Mouse (Mus musculus) cerebellum, adult 11 months (tissue): Measurements from ENCODE around the gene BC034090.
"Not testable (repeated sequence)": the region's sequence is repeated elsewhere in the genome, so short reads cannot be mapped to it uniquely, and the experiment has no call there.

ENCODE experiments used
- DNase-seq: peaks from one replicate; pipeline ENCODE4 v3.0.0; 2022

The BC034090 gene

DNA sequence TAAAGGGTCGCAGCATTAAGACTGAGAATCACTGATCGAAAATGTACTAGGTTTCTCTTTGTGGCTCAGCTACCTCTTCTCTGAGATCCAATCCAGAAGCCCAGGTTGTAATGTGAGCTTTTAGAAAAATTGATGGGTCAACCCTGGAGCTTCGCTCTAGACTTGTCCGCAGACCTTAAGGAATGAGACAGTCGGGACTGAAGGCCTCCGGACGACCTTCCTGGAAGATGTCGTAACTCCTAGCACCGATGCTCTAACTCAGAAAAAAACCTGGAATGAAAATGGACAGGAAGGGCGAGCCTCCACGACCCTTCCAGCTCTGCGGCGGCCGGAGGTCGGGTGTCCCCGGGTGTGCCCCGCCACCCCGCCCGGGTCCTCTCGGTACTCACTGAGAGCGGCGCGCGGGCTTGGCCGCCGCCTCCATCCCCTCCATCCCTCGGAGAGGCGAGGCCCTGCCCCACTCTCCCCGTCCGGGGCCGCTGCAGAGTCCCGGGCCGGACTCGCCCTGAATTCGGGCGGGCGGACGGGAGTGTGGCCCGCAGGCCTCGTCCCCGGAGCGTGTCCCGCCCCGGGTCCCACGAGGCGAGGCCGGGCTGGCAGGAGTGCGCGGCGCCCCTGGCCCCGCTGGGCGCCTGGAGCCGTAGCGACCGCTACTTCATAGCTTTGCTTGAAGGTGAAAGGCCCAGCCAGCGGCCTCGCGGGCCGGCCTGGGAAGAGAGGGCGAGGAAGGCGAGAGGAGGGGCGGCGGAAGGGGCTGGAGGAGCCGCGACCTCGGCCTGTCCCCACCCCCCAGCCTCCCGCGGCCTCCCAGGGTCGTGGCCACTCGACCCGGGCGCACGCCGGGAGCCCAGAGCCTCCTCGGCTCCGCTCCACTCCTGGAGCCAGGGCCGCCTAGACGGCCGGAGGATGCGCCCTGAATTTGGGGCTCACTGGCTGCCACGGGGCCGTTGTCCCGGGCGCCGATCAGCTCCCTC is at the start of gene BC034090:
BC034090 (minus strand) TSS at position 648 of the 974 bp plus-strand sequence.
- no peak for DNase-seq

DNA sequence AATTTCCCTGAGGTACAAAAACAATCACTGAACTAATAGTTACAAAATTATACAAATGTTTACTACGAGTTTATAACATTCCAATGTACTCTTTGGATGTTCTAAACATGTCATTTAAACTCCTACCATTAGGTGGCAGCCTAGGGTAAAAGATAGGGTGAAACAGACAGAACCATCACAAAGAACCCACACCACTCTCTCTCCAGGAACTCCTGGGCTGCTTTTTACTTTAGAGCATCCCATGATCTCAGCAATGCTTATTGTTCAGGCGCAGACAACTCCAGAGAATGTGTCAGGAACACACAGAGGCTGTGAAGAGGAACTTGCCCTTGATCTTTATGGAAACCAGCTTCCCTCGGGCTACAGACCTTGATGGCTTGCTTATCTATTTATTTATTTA is 49.2 kb upstream of the BC034090 start:
- peak; percentile 22 for DNase-seq

DNA sequence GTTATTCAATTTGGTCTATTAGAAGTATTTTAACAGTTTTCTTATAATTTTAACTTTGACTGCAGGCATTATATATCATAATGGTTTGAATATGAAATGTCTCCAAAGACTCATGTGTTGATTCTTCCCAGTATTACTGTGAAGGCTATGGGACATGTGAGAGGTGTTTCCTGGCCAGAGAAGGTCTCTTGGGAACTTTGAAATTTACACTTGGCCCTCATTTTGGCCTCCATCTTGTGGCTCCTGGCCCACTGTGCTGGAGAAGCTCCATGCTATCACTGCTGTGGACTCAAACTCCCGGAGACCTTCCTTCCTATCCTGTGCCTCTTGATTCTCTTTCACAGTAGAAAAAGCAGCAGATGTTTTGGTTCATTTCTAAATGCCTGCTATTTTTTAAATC is 45.2 kb upstream of the BC034090 start:
- DNase-seq: no peak

DNA sequence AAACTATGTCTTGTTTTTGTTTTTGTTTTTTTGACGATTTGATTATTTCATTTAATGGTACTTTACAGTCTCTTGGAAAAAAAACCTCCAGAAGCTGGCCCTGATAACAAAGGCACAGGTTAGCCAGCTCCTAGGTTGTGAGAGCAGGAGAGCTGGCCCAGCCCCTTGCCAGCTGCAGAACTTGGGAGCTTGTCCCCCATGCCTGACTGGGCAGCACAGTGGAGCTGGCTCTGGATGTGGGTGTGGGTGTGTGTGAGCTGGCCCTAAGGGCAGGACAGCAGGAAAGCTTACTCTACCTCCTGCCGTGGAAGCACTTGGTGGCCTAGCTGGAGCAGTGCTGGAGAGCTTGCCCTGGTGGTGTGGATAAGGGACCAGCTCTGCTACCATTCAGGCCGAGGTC is 43.8 kb upstream of the BC034090 start:
- DNase-seq: no peak

DNA sequence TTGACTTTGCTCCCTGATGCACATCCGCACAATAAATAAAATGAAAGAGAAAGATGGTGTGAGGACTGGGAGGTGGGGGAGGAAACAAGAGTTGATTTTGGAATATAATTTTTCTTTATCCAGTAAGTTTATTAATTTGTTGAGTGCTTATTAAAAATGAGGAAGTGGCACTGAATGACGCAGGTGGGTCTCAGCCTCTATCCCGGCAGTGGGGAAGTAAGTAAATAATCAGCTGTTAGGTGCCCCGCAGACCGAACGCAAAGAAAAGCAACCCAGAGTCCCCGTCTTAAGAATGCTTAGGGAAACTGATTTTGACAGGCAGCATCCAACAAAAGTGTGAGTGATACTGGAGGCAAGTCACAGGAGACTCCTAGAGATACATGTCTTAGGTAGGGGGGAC is 39.6 kb upstream of the BC034090 start:
- DNase-seq: no peak

DNA sequence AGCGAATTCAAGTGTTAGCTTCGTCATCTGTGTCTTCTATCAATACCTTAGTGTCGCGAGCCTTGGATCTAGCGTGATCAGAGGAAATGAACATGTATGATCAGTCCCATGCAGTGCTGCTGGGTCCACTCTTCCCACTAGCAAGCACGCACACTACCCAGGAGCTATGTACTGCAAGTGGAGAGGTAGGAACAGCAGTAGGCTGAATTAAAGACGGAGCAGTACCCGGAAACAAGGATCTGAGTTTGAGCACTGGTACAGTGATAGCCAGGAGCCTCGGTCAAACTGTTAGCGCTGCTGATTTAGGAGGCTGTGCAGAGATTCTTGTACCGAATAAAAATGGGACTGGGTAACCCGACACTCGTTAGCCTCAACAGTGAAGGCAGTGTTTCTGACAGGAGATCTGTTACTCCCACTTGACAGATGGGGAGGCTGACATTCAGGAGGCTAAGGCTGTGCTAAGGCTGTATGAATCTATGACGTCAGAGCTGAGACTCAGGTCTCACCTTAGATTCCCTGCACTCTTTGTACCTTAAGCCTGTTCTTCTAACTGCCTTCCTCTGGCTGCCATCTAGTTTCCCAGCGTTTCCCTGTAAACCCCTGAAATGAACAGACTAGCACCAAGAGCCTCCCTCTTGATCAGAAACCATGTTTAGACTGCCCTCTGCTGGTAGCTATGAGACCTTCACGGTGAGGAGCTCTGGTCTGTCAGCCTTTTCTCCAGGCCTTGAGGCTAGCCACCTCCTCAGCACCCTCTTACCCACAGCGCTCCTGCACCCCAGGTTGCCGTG is 37.0 kb upstream of the BC034090 start:
- peak; percentile 60 for DNase-seq

DNA sequence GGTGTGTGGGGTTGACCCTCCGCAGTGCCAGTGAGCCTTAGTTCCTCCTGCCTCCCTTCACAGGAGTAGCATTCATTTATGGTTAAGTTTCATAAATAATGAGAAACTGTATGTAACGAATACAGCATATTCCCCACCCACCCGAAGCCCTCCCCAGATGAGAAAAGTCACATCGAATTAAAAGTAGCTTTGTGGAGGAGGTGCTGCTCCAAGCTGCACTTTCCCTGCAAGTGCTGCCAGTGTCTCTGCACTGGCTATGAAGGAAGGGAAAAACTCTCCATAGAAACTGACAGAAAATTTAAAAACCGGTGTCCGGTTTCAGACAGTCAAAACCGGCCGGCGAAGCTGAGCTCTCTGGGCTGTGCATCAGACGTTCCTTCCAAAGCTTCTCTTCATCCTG is 36.1 kb upstream of the BC034090 start:
- no peak for DNase-seq

DNA sequence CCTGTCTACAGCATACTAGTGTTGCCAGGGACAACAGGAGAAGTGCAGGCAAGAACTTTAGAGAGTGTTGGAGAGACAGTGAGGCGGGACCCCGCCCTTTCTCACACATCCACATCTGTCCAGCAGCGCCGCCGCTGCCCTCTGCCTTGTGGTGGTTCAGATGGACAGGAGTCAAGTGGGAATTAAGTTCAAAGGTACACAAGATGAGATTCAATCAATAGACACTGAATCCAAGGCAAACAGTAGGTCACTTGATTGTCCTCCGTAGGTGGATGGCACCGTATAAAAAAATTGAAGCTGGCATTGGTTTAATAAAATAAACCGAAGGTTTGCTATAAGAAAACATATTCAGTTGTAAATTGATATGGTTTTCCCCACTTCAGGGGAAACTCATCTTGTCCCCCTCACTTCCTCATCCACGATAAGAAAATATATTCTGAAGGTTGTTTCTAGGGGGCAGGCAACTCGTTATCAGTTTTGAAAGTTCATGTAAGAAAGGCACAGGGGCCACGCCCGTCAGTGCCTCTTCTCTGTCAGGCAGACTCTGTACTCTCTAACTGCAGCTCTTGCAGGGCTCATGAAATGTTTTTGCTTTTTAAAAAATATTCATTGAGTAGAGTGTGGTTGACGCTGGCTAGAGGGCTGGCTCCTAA is 32.3 kb upstream of the BC034090 start:
- no peak for DNase-seq

DNA sequence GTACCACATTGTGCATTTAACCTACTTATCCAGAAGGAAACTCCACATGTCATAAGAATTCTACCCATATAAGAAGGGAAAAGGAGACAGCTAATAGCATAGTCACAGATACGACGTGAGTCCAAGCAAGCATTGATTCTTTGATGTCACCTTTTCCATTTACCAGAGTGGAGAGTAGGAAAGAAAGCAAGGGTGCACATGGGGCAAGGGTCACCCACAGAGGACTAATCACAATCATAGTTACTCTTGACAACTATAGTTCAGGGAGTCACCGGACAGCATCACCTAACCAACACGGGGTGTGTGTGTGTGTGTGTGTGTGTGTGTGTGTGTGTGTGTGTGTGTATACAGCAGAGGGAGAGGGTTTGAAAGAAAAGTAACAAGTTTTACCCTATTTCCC is 31.5 kb upstream of the BC034090 start:
- DNase-seq: no peak

DNA sequence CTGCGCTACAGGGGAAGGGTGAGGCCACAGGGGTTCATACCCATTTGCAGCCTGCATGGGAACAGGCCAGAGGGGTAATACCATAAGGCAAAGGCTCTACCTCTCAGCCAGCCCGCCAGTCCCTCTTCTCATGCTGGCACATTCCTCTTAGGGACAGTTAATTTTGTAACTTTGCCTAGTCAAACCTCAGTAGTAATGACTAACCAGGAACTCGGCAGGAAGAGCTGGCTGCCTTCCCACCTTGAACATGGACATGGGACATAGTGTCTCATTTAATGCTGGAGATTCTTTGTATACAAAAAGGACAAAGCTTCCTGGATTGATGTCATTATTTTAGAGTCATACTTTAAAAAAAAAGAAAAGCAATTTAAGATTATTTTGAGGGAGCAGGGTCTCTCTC is 30.7 kb upstream of the BC034090 start:
- peak; percentile 16 for DNase-seq

DNA sequence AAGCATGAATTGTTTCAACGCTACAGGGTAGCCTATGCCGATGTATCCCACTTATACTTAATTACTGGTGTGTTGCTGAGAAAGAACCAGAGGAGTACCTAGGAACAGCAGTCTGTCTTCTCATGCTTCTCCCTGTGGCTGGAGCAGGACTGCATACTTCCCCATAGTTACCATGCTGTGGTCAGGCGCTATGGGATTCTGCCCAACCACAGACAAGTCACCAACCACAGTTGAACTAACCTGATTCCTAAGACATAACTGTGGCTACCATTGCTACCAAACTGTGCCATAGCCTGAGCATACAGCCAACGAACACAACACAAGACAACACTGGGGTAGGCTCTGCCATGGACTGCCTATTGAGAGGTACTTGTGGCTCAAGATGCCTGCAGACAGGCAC is 28.7 kb upstream of the BC034090 start:
- no peak for DNase-seq

DNA sequence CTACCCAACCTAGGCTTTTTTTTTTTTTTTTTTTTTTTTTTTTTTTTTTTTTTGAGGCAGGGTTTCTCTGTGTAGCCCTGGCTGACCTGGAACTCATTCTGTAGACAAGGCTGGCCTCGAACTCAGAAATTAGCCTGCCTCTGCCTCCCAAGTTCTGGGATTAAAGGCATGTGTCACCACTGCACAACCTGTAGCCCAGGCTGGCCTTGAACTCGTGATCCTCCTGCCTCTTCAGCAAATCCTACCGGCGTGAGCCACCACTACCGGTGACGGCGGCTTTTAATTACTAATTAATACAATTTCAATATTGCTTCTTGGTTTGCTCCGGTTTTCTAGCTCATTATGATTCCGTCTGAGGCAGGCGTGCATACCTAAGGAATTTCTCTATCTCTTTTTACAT is 18.3 kb upstream of the BC034090 start:
- DNase-seq: not testable (repeated sequence)

DNA sequence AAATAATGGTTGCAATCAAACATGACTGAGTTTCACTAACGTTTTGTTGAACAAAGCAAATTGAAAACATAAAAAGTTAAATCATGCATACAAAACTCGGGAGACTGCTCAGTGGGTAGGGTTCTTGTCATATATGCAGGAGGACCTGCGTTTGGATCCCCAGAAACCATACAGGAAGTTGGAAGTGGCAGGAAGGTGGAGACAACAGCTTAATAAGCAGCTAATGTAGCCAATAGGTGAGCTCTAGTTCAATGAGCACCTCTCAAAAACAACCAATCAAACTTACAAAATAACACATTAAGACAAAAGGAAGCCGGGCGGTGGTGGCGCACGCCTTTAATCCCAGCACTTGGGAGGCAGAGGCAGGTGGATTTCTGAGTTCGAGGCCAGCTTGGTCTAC is 10.1 kb upstream of the BC034090 start:
- no peak for DNase-seq

DNA sequence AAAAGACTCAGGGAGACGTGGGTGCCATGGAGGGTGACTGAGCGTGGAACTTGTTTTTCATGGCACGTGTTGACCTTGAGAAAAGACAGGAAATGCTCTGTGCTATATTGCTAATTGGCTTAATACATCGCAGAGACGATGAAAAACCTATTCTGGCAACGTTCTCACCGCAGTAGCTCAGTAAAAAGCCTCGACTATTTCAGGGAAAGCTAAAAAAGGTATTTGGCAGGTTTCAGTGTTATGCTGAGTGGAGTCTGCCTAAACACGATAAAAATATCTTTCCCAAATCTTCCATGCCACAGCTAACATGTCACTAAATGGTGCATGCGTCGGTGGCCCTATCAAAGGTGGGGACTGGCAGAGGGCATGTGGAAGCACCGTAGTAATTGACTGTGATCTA is 8.9 kb upstream of the BC034090 start:
- DNase-seq: no peak

DNA sequence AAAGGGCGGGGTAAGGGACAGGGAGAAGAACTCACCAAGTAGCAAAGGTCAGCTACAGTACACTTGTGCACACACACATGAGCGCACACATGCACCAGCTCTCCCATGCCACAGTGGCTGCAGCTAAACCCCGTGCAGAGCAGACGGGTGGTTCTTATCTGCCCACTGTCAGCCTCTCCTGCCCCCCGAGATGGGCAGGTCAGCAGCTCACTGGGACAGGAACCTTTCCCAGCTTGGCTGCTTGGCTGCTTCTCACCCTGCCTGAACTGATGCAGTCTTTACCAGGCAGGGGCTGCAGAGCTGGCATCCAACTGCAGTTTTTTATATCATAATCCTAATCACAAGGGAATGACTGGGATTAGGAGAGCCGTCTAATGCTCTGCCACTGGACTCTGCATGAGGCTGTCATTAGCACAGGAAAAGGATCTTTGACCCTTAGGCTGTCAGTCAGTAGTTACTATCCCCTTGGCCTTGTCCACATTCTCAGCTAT is 8.4 kb upstream of the BC034090 start:
- no peak for DNase-seq

DNA sequence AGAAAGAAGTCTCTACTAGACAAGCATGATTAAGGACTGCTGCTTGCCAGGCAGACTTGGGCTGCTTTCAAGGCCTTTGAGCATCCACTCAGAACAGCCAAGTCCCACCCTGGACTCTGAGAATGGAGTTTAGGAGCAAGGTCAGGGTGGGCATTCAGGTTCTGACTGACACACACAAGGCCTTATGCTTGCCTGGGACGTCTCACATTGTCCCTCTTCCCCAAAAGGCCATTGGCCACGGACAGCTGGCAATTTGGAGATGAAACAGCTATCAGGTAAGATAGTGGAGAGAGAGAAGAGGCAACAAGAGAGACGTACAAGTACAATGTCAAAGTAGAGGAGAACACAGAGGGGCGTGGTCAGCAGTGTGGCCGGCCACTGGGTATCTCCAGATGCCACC is 7.4 kb upstream of the BC034090 start:
- DNase-seq: no peak

DNA sequence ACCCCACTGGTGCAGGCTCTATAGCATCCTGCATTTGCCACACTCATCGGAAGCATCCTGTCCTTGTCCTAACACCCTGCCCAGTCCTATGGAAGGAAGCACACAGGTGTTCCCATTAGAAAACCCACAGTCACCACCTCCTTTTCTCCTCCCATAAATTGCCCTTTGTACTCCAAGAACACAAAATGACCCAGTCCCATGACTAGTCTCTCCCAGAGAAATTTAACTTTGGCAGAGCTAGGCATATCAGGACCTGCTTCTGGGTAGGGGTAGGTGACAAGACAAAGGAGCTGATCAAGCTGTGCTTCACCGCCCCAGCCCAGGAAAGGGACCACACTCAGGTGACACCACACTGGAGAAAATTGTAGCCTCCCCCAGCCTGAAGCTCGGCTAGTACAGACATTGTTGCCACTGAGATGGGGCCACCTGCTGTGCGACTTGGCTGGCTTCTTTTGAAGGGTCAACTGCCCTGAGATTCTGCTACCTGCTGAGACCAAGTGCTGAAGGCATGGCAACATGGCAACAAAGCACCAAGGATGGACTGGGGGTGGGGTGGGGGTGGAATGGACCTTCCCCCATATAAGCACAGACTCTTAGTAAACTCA is 6.4 kb upstream of the BC034090 start:
- no peak for DNase-seq

DNA sequence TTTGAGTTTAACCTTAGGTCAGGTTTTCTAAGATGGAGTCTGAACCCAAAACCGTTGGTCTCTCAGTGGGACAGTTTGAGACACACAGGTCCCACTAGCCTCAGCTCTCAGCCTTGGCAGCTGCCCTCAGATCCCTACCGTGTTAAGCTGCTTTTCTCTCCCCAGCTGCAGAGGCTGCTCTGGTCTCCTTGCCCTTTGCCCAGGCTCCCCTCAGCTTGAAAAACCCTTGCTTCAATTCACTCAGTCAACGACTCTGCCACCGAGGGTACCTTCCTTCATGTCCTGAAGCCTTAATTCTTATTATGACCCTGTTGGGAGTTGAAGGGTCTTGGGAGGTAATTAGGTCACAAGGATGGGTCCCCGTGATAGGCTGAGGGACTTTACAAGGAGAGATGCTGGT is 5.7 kb upstream of the BC034090 start:
- no peak for DNase-seq

DNA sequence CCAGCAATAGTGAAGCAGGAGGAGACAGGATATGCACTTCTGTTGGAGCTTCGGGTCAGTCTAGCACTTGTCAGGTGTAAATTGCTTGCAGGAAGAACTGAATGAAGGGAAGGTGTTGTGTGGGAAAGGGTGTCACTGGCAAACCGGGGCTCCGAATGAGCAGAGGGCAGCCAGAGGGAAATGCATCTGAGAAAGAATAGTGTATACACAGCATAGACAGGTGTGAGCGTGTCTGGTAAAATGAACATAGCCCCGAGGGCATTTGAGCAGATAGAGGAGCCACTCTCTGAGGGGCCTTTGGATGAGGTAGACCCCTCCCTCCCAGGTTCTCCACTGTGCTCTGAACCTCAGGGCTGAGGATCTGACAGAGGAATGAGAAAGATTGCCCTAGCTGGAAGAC is 3.8 kb upstream of the BC034090 start:
- no peak for DNase-seq

DNA sequence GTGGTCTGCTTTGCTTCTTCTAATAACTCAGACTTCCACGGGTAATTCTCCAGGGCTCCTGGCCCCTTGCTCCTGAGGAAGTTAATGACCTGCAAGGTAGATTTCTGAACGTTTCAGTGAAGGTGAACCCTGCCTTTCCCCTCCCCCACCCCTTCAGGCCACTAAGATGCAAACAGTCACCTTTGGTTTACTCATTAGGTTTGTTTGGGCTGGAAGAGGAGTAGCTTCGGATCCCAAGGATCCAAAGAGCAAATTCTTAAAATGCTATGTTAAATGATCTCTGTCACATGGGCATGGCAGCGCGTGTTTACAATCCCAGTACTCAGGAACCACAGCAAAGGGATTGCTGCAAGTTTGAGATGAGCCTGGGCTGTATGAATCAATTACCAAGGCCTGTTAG is 3.2 kb upstream of the BC034090 start:
- no peak for DNase-seq

DNA sequence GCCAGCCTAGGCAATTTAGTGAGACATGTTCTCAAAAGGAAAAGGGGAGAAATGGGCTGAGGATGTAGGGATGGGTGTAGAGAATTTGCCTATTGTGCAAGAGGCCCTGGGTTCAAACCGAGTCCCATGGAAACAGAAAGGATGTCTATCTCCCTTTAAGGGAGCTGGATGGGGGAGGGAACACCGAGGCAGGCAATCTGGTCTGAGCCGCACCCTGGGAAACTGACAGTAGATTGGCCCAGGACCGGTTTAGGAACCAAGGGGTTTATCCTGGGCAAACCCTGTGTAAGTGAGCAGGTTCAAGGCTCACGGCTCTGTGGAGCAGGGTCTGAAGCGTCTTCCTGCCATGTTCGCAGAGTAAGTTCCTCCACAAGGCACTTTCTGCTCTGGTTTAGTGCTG is 1.3 kb upstream of the BC034090 start:
- DNase-seq: no peak

DNA sequence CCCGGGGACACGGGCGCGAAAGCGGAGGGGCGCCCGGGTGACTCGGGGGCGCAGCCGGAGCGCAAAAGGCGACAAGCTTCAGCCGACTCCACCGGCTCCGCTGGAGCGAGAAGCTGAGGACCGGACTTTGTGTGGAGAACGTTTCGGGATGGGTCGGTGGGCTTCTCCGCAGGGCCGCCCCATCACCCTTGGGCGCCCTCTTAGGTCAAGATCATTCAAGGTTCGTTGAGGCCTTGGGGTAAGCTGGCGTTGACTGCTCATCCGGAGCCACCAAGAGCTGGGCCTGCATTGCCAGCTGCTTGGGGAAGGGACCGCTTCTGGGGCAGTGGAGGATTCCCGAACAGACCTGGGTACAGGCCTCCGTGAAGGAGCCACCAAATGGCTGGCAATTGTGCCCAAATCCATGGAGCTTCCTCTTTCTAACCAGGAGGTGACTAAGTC is 547 bp upstream of the BC034090 start:
- no peak for DNase-seq

DNA sequence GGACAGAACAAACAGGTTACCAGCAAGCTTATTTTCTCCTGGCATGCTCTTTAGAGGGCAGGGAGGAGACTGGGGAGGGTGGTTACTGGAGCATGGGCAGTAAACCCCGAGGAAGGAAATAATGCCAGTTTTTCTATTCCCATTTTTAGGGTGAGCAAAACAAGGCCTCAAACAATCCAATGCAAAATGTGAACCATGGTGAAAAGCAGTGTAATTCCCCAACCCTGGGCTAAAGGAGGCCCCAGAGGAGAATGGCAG is 1.8 kb downstream of the BC034090 start:
- no peak for DNase-seq
